Mouse (Mus musculus): ENCODE data around the gene Ralgps1. TPM values are rescaled to one million over a fixed set of nuclear protein-coding genes. Genes with fewer than 3 reads are reported as not detected.

Ralgps1 gene
- total RNA-seq, 2 experiments from 2014 or later = 60.2 to 72.7 TPM

- DNase-seq = no peak
These were observed 197.6 kb downstream of the Ralgps1 start for GRCm38 (mm10) chr2:33173686-33174085.

- no peak for DNase-seq
These were observed 198.2 kb downstream of the Ralgps1 start for GRCm38 (mm10) chr2:33173126-33173525.

- no peak for DNase-seq
These were observed 200.3 kb downstream of the Ralgps1 start for GRCm38 (mm10) chr2:33170777-33171565.

GRCm38 (mm10) chr2:33169445-33169844 lies 201.8 kb downstream of the Ralgps1 start:
- no peak for DNase-seq

GRCm38 (mm10) chr2:33167060-33167459 lies 204.2 kb downstream of the Ralgps1 start:
- no peak for DNase-seq

GRCm38 (mm10) chr2:33165710-33166374 lies 205.4 kb downstream of the Ralgps1 start:
- DNase-seq = no peak

GRCm38 (mm10) chr2:33165229-33165628 lies 206.1 kb downstream of the Ralgps1 start:
- no peak for DNase-seq

- no peak for DNase-seq
These were observed 206.6 kb downstream of the Ralgps1 start for GRCm38 (mm10) chr2:33164646-33165045.

GRCm38 (mm10) chr2:33162126-33162525 lies 209.2 kb downstream of the Ralgps1 start:
- DNase-seq = no peak

GRCm38 (mm10) chr2:33160326-33160973 lies 210.8 kb downstream of the Ralgps1 start:
- DNase-seq = no peak

- no peak for DNase-seq
These were observed 211.7 kb downstream of the Ralgps1 start for GRCm38 (mm10) chr2:33159593-33159992.

GRCm38 (mm10) chr2:33158895-33159294 lies 212.4 kb downstream of the Ralgps1 start:
- DNase-seq = no peak

GRCm38 (mm10) chr2:33156283-33156781 lies 215.0 kb downstream of the Ralgps1 start:
- no peak for DNase-seq

- peak; percentile 71 to 72 for DNase-seq
These were observed 216.4 kb downstream of the Ralgps1 start for GRCm38 (mm10) chr2:33154751-33155372.

GRCm38 (mm10) chr2:33146994-33147393 lies 224.3 kb downstream of the Ralgps1 start:
- DNase-seq = no peak

- no peak for DNase-seq
These were observed 228.0 kb downstream of the Ralgps1 start for GRCm38 (mm10) chr2:33143292-33143691.

GRCm38 (mm10) chr2:33138491-33138890 lies 232.8 kb downstream of the Ralgps1 start:
- DNase-seq = no peak

GRCm38 (mm10) chr2:33137731-33138130 lies 233.6 kb downstream of the Ralgps1 start:
- no peak for DNase-seq

GRCm38 (mm10) chr2:33137244-33137643 lies 234.0 kb downstream of the Ralgps1 start:
- DNase-seq = no peak

GRCm38 (mm10) chr2:33136366-33136765 lies 234.9 kb downstream of the Ralgps1 start:
- no peak for DNase-seq

GRCm38 (mm10) chr2:33134766-33135490 lies 236.4 kb downstream of the Ralgps1 start:
- DNase-seq = no peak

GRCm38 (mm10) chr2:33132306-33132705 lies 239.0 kb downstream of the Ralgps1 start:
- DNase-seq = no peak
